Mouse (Mus musculus) heart, adult 2 months (tissue): ENCODE results near the gene Mta1.

Source experiments
- CTCF ChIP-seq: fragments of 200-600 bp; IDR thresholded peaks from 2 replicates; pipeline ENCODE4 v1.8.1; 2022; ENCODE audit warnings: antibody characterized with exemption, mild to moderate bottlenecking, moderate library complexity
- EP300 ChIP-seq: fragments of 200-500 bp; IDR thresholded peaks from 2 replicates; pipeline ENCODE4 v1.6.1; 2011; ENCODE audit warnings: low read depth, low read length, control low read depth; ENCODE audit not compliant: insufficient read depth
- POLR2A ChIP-seq: fragments of 200-500 bp; IDR thresholded peaks from 2 replicates; pipeline ENCODE4 v1.6.1; 2011; ENCODE audit warnings: mild to moderate bottlenecking, low read depth, low read length, control low read depth; ENCODE audit not compliant: insufficient read depth

GRCm38 (mm10) chr12:113147481-113147880 lies 49.4 kb downstream of the Mta1 start:
- TF ChIP-seq CTCF (no peak), POLR2A (no peak), EP300 (0 out of 2 replicates have a peak, but pooled peaks have one; percentile 44)
